Mouse (Mus musculus) left cerebral cortex, adult 8-10 months (tissue): ENCODE measurements around the gene Dnaaf5. TPM values are rescaled to one million over a fixed set of nuclear protein-coding genes. Genes with fewer than 3 reads are reported as not detected.

Source experiments
- DNase-seq, 2 experiments: peaks; one replicate each; pipeline ENCODE4 v3.0.0; 2022; ENCODE audit warnings: low spot score in 2 of 2
- total RNA-seq, 4 experiments: library from RNA; stranded (reverse); gene quantifications; 2 replicates each; pipeline ENCODE4 v1.2.4; 2022

Gene Dnaaf5
- total RNA-seq, 4 experiments from 2014 or later = 6.0 to 8.9 (median 6.9) TPM

DNA sequence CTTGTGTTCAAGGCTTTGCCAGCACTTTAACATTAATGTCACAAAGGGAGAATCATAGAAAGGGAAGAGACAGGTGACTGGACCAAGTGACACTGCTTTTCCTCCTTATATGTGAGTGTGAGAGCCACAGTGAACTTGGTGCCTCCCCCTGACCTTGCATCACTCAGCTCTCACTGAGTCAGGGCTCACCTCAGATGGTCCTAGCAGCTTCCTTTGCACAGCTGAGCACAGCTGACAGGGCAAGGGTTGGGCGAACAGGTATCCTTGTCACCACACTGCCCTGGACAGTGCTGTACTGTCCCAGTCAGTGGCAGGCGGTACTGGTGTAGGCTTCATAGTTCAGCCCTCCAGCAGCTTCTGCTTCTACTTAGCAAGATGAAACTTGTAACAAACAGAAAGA lies 77.6 kb downstream of the Dnaaf5 start:
- no peak for DNase-seq

DNA sequence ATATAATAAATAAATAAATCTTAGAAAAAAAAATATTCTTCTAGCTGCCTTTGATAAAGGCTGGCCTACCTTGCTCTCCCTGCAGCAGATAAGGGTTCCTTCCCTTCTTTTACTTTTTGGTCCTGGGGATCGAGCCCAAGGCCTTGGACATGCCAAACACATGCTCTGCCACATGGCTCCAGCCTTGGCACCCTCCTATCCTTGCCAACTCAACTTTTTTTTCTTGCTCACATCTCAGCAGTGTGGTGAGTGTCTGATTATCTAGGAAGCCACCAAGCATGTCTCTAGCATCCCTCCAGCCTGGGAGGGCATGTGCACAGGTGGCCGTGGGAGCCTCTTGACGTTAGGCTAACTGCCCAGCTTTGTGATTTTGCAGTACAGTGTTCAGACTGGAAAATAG lies 78.3 kb downstream of the Dnaaf5 start:
- DNase-seq = no peak

DNA sequence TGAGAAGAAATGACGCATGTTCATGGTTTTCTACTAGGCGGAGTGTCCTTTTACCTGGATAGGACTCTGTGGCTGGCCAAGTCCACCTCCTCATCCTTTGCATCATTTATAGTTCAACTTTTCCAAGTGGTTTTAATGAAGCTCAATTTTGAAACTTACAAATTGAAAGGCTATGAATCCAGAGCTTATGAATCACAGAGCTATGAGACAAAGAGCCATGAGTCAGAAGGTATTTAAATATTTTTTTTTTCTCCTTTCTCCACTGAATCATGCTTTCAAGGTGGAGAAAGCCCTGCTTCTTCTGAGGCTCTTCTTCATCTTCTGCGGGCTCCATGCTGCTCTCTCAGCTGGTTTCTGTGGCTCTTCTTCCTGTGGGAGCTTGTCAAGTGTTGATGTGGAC lies 79.7 kb downstream of the Dnaaf5 start:
- no peak for DNase-seq

DNA sequence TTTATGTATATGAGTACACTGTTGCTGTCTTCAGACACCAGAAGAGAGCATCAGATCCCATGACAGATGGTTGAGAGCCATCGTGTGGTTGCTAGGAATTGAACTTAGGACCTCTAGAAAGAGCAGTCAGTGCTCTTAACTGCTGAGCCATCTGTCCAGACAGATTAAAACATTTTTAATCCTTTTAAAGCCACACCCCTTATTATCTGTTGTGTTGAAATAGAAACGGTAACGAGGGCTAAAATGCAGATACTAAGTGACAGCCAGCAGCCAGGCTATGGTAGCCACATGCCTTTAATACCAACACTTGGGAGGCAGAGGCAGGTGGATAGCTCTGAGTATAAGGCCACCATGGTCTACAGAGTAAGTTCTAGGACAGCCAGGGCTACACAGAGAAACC lies 82.1 kb downstream of the Dnaaf5 start:
- DNase-seq = no peak

DNA sequence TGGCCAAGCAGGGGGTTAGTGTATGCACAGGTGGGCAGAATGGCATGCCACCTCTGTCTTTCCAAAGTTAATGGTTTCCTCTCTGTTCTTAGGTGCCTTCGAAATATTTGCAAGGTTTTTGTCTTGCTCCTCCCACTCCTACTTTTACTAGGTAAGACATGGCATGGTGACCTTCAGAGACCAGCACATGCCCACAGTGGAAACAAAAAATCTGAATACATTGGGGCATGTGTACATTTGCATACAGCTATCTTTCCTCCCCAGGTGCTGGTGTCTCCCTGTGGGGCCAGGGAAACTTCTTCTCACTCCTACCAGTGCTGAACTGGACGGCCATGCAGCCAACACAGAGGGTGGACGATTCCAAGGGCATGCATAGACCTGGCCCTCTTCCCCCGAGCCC lies 84.4 kb downstream of the Dnaaf5 start:
- DNase-seq = no peak

Other genes with a start within 250 kb of the Dnaaf5 start
- gene Pdgfa, start 152.9 kb upstream of the Dnaaf5 start, total RNA-seq = 10 to 100 TPM; 41.9 to 48.3 (median 44.5) TPM
- 100 to 1,000 TPM; 670 to 720 (median 701) TPM for gene Prkar1b, start 222 bp upstream of the Dnaaf5 start, total RNA-seq
- gene Sun1, start 50.4 kb downstream of the Dnaaf5 start, total RNA-seq = 100 to 1,000 TPM; 127 to 146 (median 132) TPM
- gene Get4, start 102.1 kb downstream of the Dnaaf5 start, total RNA-seq = 10 to 100 TPM; 56.1 to 59.8 (median 57.6) TPM
- 100 to 1,000 TPM; 207 to 227 (median 217) TPM for gene Adap1, start 175.4 kb downstream of the Dnaaf5 start, total RNA-seq
- 10 to 100 TPM; 59.2 to 62.6 (median 61.3) TPM for gene Cox19, start 201.2 kb downstream of the Dnaaf5 start, total RNA-seq
- gene Cyp2w1, start 202.4 kb downstream of the Dnaaf5 start, total RNA-seq = not detected
- gene Gpr146, start 227.5 kb downstream of the Dnaaf5 start, total RNA-seq = 10 to 100 TPM; 15.9 to 17.1 (median 16.4) TPM